Mouse (Mus musculus): ENCODE measurements around the gene Ttn.

- no peak for TF ChIP-seq CTCF (IDR thresholded peaks at IDR 0.05 in 2 of 3, conservative IDR thresholded peaks at IDR 0.05 in 1 of 3; ENCODE audit: control insufficient read depth in 1 of 3, insufficient read depth in 1 of 3, low read depth in 2 of 3, low read length in 3 of 3, poor library complexity in 1 of 3, severe bottlenecking in 1 of 3)
- TF ChIP-seq SMC3 (IDR thresholded peaks at IDR 0.05; ENCODE audit: low read depth, low read length) = no peak
- no peak for TF ChIP-seq EP300 (IDR thresholded peaks at IDR 0.05; ENCODE audit: low read depth in 1 of 2, low read length in 2 of 2)
- TF ChIP-seq HCFC1 (IDR thresholded peaks at IDR 0.05; ENCODE audit: low read depth, low read length) = no peak
- TF ChIP-seq TAL1 (IDR thresholded peaks at IDR 0.05; ENCODE audit: low read length) = no peak
- TF ChIP-seq NELFE (IDR thresholded peaks at IDR 0.05; ENCODE audit: low read depth, low read length) = no peak
- TF ChIP-seq GATA1 (IDR thresholded peaks at IDR 0.05; ENCODE audit: low read depth, low read length) = no peak
- no peak for TF ChIP-seq ZNF384 (IDR thresholded peaks at IDR 0.05; ENCODE audit: low read depth, low read length)
- TF ChIP-seq POLR2A (IDR thresholded peaks at IDR 0.05; ENCODE audit: control insufficient read depth in 1 of 2, insufficient read depth in 1 of 2, low read depth in 1 of 2, low read length in 2 of 2, poor library complexity in 1 of 2) = no peak
- no peak for TF ChIP-seq MAX (IDR thresholded peaks at IDR 0.05; ENCODE audit: low read length)
- TF ChIP-seq POLR2AphosphoS5 (IDR thresholded peaks at IDR 0.05; ENCODE audit: borderline replicate concordance, low read depth, low read length) = no peak
Observed at GRCm38 (mm10) chr2:76749341-76750110, 232.8 kb downstream of the Ttn start.

Data from MEL (cell line).